Mouse (Mus musculus): ENCODE results near the gene Slc30a2.

- TF ChIP-seq CTCF (IDR thresholded peaks at IDR 0.05; ENCODE audit: borderline replicate concordance, insufficient read depth, low read depth, low read length) (no peak), POLR2A (IDR thresholded peaks at IDR 0.05; ENCODE audit: borderline replicate concordance, insufficient read depth, low read length) (no peak)
Measured at GRCm38 (mm10) chr4:134387268-134387667, 44.3 kb downstream of the Slc30a2 start.

Data from cerebellum, adult 2 months (tissue).